ENCODE assay signal across 8 mouse cellular contexts in genomic region chr11:98052989-98053834, GRCm38 (mm10). TPM values are rescaled to one million over a fixed set of nuclear protein-coding genes. Genes with fewer than 3 reads are reported as not detected.
DNase-seq lines count a peak whose midpoint lies in the region; ATAC-seq and TF ChIP-seq lines count a peak whose summit lies in the region.

Stac2 (minus strand) TSS chr11:98053462.

- peak within 1 kb of the TSS; percentile 34 for H3K4me3 ChIP-seq in forebrain, embryonic 14.5 days (ENCODE audit: low read depth, low read length)
- peak within 1 kb of the TSS; percentile 44 for H3K4me3 ChIP-seq in hindbrain, embryonic 11.5 days (ENCODE audit: low read depth, low read length)
- peak within 1 kb of the TSS; percentile 59 for H3K4me3 ChIP-seq in left cerebral cortex, adult 2 months

- intact Hi-C loops in left cerebral cortex, adult 2 months (cut with DNase I): no loop called here

- H3K9ac ChIP-seq in forebrain, embryonic 14.5 days (ENCODE audit: low read length): peak within 1 kb of the TSS; percentile 59
- H3K9ac ChIP-seq in hindbrain, embryonic 11.5 days (ENCODE audit: low read depth, low read length): peak within 1 kb of the TSS; percentile 56

- WGBS in forebrain, embryonic 14.5 days: 2% methylated on average over 34 of the region's 48 CpGs
- 2% methylated on average over 26 of the region's 48 CpGs for WGBS in hindbrain, embryonic 11.5 days

- no peak within 1 kb of the TSS for H3K27ac ChIP-seq in forebrain, embryonic 14.5 days (ENCODE audit: low read depth, low read length)
- H3K27ac ChIP-seq in hindbrain, embryonic 11.5 days (ENCODE audit: low read depth, low read length): no peak within 1 kb of the TSS
- H3K27ac ChIP-seq in left cerebral cortex, adult 2 months: peak within 1 kb of the TSS; percentile 51

- no peaks in the 10 kb centered on the region for H3K36me3 ChIP-seq in forebrain, embryonic 14.5 days (ENCODE audit: control insufficient read depth, insufficient read depth, low read length)
- no peaks in the 10 kb centered on the region for H3K36me3 ChIP-seq in hindbrain, embryonic 11.5 days (ENCODE audit: control insufficient read depth, insufficient read depth, low read length)

- H3K4me1 ChIP-seq in forebrain, embryonic 14.5 days (ENCODE audit: control insufficient read depth, insufficient read depth, low read length): peaks cover 4% of the 10 kb centered on the region; the same call in 1 of the 2 replicates
- H3K4me1 ChIP-seq in hindbrain, embryonic 11.5 days (replicated peaks; ENCODE audit: control insufficient read depth, insufficient read depth, low read length): peaks cover 7% of the 10 kb centered on the region; the same call in 1 of the 2 replicates

- H3K27me3 ChIP-seq in forebrain, embryonic 14.5 days (replicated peaks; ENCODE audit: control insufficient read depth, insufficient read depth, low read length): peaks cover 40% of the 10 kb centered on the region
- peaks cover 29% of the 10 kb centered on the region for H3K27me3 ChIP-seq in hindbrain, embryonic 11.5 days (ENCODE audit: control insufficient read depth, insufficient read depth, low read length)

- H3K4me2 ChIP-seq in forebrain, embryonic 14.5 days (ENCODE audit: low read length): peak within 1 kb of the TSS; percentile 63
- H3K4me2 ChIP-seq in hindbrain, embryonic 11.5 days (replicated peaks; ENCODE audit: low read depth, low read length): peak within 1 kb of the TSS; percentile 61

- DNase-seq in Muller cell, postnatal 12 days (ENCODE audit: inconsistent ontology term): peak; percentile 94
- DNase-seq in forebrain, embryonic 14.5 days (ENCODE audit: low spot score): peak; percentile 84
- DNase-seq in hindbrain, embryonic 11.5 days (ENCODE audit: low spot score): peak; percentile 83
- peak; percentile 67 to 68 for DNase-seq in left cerebral cortex, adult 2 months (ENCODE audit: extremely low spot score in 1 of 2, low spot score in 2 of 2)
- peak; percentile 65 for DNase-seq in lung, postnatal 25 days (ENCODE audit: low spot score)
- DNase-seq in right cerebral cortex, postnatal 10 days (ENCODE audit: low spot score in 2 of 2): peak; percentile 80 to 81

- ATAC-seq in cerebellum, adult (ENCODE audit: insufficient number of reproducible peaks, low FRiP score, low TSS enrichment): peak; percentile 67; the same call in 1 of the 2 replicates
- peak; percentile 81 for ATAC-seq in forebrain, embryonic 14.5 days
- ATAC-seq in hindbrain, embryonic 11.5 days (ENCODE audit: low FRiP score): peak; percentile 81
- no peak for ATAC-seq in activated CD4-positive, CD25-positive, alpha-beta regulatory T cell, adult 4 months

- no peak for TF ChIP-seq CTCF in left cerebral cortex, adult 2 months (IDR thresholded peaks at IDR 0.05)

- no peaks in the 10 kb centered on the region for H3K9me3 ChIP-seq in forebrain, embryonic 14.5 days (replicated peaks; ENCODE audit: control insufficient read depth, low read length)
- no peaks in the 10 kb centered on the region for H3K9me3 ChIP-seq in hindbrain, embryonic 11.5 days (ENCODE audit: control insufficient read depth, low read length)

RNA-seq across cellular contexts. Expression of gene Stac2, which starts in this region (rescaled TPM):
- 1.1 and 2.4 TPM in 2 replicates for polyA plus RNA-seq in forebrain, embryonic 14.5 days (2014; fragmentation: Nextera tagmentation; extraction: Ambion mirVana)
- polyA plus RNA-seq in hindbrain, embryonic 11.5 days (2014; fragmentation: Nextera tagmentation; extraction: Ambion mirVana): 1.4 and 1.8 TPM in 2 replicates
- total RNA-seq in left cerebral cortex, adult 2 months (2021): 10 to 100 TPM; 97.3 to 99.9 TPM
- under 1 TPM in 1 of 2 experiments, not detected in 1; 0.37 TPM for polyA plus RNA-seq in activated CD4-positive, CD25-positive, alpha-beta regulatory T cell, adult 4 months (2017; shearing (Covaris generic))
